Mouse (Mus musculus) spleen, adult 2 months (tissue): ENCODE results near the gene Arhgap8.

Source experiments
- CTCF ChIP-seq: fragments of 200-500 bp; IDR thresholded peaks from 2 replicates; pipeline ENCODE4 v1.5.1; 2011; ENCODE audit warnings: mild to moderate bottlenecking, inconsistent platforms; ENCODE audit not compliant: insufficient read depth, insufficient read length, insufficient replicate concordance; ENCODE audit errors: extremely low read depth
- POLR2A ChIP-seq: fragments of 200-500 bp; IDR thresholded peaks from 2 replicates; pipeline ENCODE4 v1.6.1; 2011; ENCODE audit warnings: low read depth, low read length, inconsistent platforms

GRCm38 (mm10) chr15:84778587-84778986 lies 58.7 kb downstream of the Arhgap8 start:
- TF ChIP-seq CTCF (no peak), POLR2A (no peak)
